Mouse (Mus musculus) left cerebral cortex, adult 11 months (tissue): ENCODE measurements around the gene Fate1.
"Not testable (repeated sequence)": the region's sequence is repeated elsewhere in the genome, so short reads cannot be mapped to it uniquely, and the experiment has no call there.

ENCODE experiments used
- DNase-seq: peaks from one replicate; pipeline ENCODE4 v3.0.0; 2022; ENCODE audit warnings: low spot score

The Fate1 gene

DNA sequence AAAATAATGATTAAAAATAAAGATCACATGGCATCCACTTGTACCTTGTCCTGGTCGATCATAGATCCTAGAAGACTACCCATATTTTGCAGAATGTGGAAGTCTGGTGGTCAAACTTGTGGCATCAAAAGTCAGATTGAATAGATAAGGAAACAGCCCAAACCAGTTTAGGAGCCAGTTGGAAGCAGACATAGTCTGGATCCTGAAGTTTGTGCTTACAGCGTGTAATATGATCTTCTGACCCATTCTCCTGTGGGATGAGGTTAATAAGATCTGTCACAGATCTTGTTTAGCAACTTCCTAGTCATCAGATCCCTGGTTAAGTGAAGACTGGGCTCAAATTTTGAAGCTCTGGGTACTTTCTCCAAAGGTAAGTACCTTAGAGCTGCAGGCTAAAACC is at the start of gene Fate1:
Gene Fate1, plus strand, starts transcription at position 301 of the 400 bp plus-strand sequence.
- no peak for DNase-seq

DNA sequence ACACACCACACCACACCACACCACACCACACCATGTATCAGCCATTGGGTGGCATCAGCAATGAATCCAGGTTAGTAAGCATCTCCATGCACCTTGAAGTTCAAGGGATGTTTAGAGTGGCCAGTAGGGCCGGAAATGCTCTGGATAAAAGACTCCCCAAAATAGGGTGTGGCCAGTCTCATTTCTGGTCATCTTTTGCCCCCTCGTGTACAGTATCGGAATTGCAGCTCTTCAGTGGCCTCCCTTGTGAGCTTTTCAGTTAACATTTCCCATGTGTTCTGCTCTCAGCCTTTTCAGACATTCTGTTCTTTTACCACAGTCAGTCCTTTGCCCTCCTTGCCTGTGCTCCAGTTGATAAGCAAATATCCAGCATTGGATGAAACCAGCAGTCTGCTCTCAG is 26.2 kb upstream of the Fate1 start:
- peak; percentile 26 for DNase-seq

DNA sequence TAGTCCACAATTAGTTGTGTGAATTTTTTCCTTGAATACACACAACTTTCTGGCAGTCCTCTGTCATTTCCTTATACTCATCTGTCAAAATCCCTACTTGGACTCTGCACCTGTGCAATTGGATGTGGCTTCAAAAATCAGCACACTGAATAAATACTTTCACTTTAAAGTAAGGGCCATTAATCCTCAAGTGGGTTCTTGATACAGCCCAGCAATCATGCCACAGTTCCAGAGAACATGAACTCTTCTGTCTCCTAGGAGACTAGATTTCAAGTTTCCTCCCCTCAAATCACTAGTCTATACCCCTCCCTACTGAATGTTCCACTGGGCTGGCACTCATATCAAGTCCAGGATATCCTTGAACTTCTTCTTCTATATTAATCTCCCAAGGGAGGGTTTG is 14.4 kb upstream of the Fate1 start:
- DNase-seq, result no peak

DNA sequence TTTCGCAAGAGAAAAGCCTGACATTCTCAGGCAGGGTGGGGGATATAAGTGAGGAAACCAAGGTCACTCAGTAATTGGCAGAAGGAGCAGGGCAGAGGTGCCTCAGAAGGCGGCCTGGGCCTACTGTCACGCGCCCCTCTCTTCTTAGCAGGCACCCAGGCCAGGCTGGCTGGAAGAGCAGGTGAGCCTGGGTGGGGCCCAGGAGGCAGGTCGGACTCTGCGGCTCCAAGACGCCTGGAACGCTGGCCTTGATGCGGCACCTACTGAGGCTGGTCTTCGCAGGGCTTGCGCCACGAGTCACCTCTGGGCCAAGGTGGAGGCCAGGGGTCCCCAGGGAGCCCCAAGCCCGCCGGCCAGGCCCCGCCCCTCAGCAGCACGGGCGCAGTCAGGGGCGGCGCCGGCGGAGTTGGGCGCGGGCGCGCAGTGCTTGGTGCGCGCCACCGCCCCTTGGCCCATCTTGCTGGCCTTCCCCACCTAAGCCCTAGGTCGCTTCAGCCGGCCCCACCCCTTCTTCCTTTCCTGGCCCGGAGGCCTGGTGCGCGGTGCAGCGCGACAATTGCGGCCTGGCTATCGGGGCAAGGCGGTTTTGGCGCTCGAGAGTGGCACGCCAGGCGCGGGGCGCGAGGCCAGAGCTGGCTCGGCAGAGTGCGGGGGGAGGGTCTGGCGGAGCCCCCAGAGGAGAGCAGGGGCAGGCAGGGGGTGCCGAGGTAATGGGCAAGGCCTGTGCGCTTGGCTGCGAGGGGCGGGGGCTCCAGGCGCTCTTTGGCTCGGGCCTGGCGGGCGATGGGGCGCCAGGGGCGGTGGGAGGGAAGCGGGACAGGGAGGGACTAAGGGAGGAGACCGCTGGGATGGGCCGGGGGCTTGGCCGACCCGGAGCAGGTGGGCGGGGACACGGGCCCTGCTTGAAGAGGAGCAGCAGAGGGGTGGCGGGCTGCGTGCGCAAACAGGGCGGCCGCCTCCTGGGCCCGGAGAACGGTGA is 10.4 kb upstream of the Fate1 start, which contains the start of gene Prrg3:
Gene Prrg3, plus strand, starts transcription at position 552 of the 979 bp plus-strand sequence.
- DNase-seq, result no peak

DNA sequence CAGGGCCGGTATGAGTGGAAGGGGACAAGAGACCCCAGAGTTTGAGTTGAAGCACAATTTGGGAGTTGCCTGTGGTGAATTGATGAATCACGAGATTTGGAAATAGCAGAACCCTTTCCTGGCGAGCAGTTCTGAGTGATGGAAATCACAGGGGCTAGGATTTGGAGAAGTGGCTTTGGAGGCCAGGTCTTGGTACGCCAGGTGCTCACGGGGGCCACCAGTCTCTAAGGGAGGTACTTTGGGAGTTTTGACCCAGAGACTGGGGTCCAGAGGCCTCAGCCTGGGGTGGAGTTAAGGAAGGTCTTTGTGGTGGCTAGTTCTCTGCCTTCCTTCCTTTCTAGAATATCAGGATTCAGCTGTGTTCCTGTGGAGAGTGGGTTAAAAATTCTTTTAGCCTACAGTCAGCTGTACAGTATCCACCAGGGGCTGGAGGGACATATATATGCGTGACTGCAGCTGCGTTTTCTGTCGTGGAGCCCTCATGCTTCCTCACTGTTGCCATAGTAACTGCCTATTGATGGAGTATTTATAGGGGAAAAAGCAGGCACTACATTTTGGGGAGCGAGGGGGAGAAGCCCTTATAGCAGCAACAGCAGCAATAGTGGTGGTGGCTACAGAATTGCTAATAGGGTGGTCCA is 9.4 kb upstream of the Fate1 start:
- DNase-seq, result no peak

DNA sequence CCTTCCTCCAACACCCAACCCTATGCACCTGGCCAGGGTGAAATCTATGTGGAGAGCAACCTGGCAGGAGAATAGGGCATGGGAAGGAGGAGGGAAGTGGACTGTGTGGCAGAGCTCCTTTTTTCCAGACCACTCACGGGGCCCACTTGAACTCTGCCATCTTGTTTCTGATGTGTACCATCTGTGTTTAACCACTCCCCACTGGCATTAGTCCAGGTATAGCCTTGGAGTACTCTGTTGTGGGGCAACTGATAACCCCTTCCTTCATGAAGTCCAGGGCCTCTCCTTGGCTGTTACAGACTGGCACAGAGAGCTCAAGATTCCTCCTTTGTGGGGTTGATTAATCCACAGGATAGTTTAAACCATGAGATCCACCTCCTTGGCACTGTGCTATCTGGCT is 4.6 kb upstream of the Fate1 start:
- no peak for DNase-seq

DNA sequence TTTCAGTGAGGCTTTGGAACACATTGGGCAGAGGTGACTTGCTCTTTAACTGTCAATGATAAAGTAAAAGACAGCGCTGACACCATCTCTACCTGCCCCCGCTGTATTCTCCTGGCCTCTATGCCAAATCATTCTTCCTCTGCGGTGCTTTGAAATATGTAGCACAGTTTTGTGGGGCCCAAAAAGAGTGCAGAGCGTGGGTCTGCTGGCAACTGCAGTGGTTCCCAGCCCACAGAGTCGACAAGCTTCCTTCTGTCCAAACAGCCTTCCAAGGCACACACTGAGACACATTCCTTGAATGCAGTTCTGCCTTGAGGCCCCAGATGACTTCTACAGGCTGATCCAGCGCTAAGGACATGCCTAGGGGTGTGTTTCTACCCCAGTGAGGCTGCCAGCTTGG is 4.0 kb upstream of the Fate1 start:
- no peak for DNase-seq

GRCm38 (mm10) chrX:71971325-71971724 is 1.5 kb upstream of the Fate1 start:
- no peak for DNase-seq

DNA sequence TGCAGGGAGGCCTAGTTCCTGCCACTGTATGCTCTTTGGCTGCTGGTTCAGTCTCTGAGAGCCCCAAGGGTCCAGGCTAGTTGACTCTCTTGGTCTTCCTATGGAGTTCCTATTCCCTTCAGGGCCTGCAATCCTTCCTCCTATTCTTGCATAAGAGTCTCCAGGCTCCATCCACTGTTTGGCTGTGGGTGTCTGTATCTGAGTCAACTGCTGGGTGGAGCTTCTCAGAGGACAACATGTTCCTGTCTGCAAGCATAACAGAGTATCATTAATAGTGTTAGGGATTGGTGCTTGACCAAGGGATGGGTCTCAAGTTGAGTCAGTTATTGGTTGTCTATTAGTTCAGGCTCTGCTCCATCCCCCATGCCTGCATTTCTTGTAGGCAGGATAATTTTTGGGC is 4.9 kb downstream of the Fate1 start:
- not testable (repeated sequence) for DNase-seq

GRCm38 (mm10) chrX:71980443-71980842 is 7.7 kb downstream of the Fate1 start:
- no peak for DNase-seq

GRCm38 (mm10) chrX:71981322-71981721 is 8.5 kb downstream of the Fate1 start:
- DNase-seq, result no peak

DNA sequence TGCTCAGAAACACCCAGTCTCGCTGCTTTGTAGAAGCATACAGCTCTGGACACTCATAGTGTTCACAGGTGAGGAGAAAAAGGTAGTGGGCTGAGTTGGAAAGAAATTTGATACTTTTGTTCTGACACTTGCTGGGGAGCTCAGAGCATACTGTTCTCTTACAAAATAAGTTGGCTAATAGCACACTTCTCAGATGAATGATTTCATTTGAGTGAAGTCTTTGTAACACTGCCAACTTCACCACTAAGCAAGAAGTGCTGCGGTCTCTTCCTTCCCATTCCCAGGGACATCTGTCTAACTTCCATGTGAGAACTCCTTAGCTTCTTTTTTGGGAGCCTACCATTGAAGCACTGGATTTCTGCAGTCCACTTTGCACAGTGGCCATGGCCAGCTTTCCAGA is 10.4 kb downstream of the Fate1 start:
- no peak for DNase-seq

DNA sequence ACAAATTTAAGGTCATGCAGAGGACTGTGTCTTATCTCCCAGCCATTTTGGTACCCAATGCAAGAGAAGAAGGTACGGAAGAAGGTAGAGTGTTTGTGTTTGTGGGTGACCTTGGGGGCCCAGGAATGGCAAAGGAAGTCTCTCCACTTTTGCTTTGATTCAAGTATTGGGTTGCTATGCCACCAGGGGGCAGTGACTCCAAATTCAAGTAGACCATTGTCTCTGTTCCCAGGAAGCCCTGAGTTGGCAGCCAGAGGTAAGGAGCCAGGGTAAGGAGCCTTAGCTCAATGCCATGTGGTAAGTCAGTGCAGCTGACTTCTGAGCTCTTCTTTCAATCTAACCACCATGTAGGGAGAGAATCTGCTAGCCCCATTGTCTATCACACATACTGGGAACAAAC is 11.0 kb downstream of the Fate1 start:
- DNase-seq, result no peak

DNA sequence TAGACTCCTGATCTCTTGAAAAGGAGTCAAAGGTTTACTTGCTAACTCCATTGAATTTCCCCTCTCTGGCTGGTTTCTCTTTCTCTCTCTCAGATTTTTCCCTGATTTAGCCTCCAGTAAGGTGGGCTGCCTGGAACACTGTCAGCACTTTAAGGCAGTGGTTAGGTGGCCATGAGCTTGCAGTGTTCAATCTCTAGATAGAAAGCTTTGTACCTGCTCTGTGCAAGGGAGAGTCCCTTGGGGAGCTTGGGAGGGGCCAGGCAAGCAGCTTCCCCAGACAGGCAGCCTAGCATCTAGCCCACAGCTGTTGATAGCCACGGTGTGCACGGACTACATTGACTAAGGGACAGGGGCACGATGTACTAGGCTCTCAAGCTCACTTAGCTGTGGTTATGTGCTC is 18.8 kb downstream of the Fate1 start, which contains the start of gene Cnga2:
Gene Cnga2, plus strand, starts transcription at position 301 of the 400 bp plus-strand sequence.
- no peak for DNase-seq

DNA sequence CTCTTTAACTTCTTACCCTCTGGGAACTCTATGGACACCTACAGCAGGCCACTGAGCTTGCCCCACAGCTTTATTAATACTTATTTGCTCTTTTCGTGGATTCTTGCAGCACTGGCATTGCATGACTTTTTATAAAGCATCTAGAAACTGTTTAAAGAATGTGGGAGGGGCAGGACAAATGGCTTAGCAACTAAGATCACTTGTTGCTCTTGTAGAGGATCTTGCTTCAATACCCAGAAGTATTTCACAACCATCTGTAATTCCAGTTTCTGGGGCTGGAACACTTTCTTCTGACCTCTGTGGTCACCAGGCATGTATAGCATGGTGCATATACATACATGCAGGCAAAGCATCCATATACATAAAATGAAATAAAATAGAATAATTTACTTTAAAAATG is 23.2 kb downstream of the Fate1 start:
- no peak for DNase-seq

DNA sequence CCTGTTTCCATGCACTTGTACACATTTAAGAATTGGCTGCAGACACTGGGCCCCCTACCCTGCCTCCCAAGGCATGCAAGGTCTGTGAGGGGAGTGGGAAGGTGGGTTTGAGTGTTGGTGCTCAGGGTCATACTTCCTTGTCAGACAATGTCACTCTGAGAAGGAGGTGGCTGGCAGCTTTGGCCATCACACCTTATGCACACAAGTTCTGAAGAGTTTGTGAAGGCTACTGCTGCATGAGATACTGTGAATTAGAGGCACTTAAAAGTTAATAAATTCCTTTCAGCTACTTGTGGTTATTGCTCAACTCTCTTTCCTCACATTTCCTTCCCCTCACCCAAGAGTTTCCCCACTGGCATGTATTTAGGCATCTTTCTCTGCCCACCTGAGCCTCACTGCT is 37.1 kb downstream of the Fate1 start:
- no peak for DNase-seq

DNA sequence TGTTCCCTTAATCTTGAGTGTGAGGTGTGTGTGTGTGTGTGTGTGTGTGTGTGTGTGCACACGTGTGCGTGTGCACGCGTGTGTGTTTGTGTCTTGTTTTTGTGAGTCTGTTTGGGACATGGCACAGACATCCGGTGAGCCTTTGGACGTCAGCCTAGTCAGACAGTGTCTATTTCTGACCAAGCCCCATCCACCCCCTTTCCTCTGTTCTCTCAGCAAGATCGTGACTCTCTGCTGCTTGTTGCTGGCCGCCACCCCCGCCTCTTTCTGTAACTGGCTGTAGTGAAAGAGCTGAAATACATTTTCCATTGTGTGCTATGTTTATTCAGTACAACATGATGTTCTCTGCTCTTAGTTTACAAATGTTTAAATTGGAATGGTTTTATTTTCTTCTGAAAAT is 39.5 kb downstream of the Fate1 start:
- peak; percentile 27 for DNase-seq

- no peak for DNase-seq
These were observed 40.0 kb downstream of the Fate1 start for GRCm38 (mm10) chrX:72012804-72013203.

DNA sequence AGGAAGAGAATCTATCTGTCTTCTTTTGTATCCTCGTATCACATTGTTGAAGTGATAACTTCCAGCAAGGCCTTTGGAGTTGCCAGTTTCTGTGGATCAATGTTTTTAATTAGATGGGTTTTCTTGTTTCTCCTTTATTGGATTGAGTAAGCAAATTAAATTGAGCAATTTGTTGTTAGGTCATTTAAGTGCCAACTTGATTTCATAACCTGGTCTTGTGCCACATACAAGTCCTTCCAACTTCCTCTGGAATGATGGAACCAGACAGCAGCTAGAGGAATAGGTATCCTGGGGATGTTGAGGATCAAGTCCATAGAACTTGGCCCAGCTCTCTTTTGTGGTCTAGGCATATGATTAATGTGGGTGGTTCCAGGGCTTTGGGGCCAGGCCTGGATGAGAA is 49.5 kb downstream of the Fate1 start:
- no peak for DNase-seq

GRCm38 (mm10) chrX:72022750-72023398 is 50.1 kb downstream of the Fate1 start:
- no peak for DNase-seq

DNA sequence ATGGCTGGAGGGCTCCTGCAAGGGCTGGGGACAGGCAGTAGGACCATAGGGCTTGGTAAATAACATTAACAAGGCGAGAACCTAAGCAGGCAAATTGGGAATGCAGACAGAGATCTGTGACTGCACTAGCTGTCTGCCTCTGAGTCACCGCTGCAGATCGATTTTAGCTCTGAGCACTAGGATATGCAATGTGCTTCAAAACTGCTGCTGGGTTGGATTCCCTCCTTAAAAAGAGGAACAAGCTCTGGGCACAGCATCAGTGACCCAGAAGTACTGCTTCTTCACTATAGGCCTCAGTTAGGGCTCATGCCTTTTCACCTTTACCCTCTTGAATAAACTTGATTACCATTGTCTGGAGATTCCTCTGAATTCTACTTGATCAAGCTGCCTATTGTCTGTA is 50.8 kb downstream of the Fate1 start:
- DNase-seq, result no peak
